ENCODE assay signal across 15 mouse cellular contexts in genomic region chr12:54644947-54645346, GRCm38 (mm10). TPM values are rescaled to one million over a fixed set of nuclear protein-coding genes. Genes with fewer than 3 reads are reported as not detected.
DNase-seq lines count a peak whose midpoint lies in the region; ATAC-seq and TF ChIP-seq lines count a peak whose summit lies in the region.
"Had no signal": no experiment of that assay in that cellular context is flagged by ENCODE, and none has a peak within 500 bp of the region (broad histone marks: within the 10 kb centered on the region; RNA-seq: fewer than 3 reads in every experiment).

No protein-coding gene starts in this region.

- H3K4me3 ChIP-seq in left cerebral cortex, adult 2 months, result no peak overlapping the region
- no peak overlapping the region for H3K4me3 ChIP-seq in forebrain, embryonic 14.5 days (ENCODE audit: low read depth, low read length)
- H3K4me3 ChIP-seq: embryonic facial prominence, embryonic 13.5 days; forebrain, embryonic 10.5 days; heart, embryonic 12.5 days; intestine, embryonic 15.5 days; stomach, embryonic 15.5 days had no signal

- H3K9me3 ChIP-seq in forebrain, embryonic 14.5 days (replicated peaks; ENCODE audit: control insufficient read depth, low read length), result no peaks in the 10 kb centered on the region
- H3K9me3 ChIP-seq: embryonic facial prominence, embryonic 13.5 days; forebrain, embryonic 10.5 days; intestine, embryonic 15.5 days; stomach, embryonic 15.5 days had no signal

- no peak for DNase-seq in left cerebral cortex, adult 2 months (ENCODE audit: extremely low spot score in 1 of 2, low spot score in 2 of 2)
- DNase-seq in left cerebral cortex, postnatal 36 days (ENCODE audit: low spot score in 2 of 2), result no peak
- DNase-seq in A20 (ENCODE audit: low read depth, low spot score), result peak; percentile 30
- DNase-seq in B cell, adult 2 months, result peak; percentile 40
- DNase-seq in ZHBTc4 (ENCODE audit: low read depth, low spot score), result peak; percentile 58
- no peak for DNase-seq in gastrocnemius, postnatal 10 days
- no peak for DNase-seq in adrenal gland, postnatal 14 days
- no peak for DNase-seq in forebrain, embryonic 14.5 days (ENCODE audit: low spot score)
- DNase-seq: heart, postnatal 4 days; kidney, postnatal 25 days had no signal

- peak; percentile 18 for TF ChIP-seq CTCF in left cerebral cortex, adult 2 months (IDR thresholded peaks at IDR 0.05)

- ATAC-seq in forebrain, embryonic 14.5 days, result no peak
- ATAC-seq: intestine, embryonic 15.5 days had no signal

- H3K4me2 ChIP-seq in forebrain, embryonic 14.5 days (ENCODE audit: low read length), result no peak overlapping the region
- H3K4me2 ChIP-seq: embryonic facial prominence, embryonic 13.5 days; heart, embryonic 12.5 days; intestine, embryonic 15.5 days; stomach, embryonic 15.5 days had no signal

- H3K27ac ChIP-seq in left cerebral cortex, adult 2 months, result no peak overlapping the region
- H3K27ac ChIP-seq in forebrain, embryonic 14.5 days (ENCODE audit: low read depth, low read length), result no peak overlapping the region
- H3K27ac ChIP-seq: embryonic facial prominence, embryonic 13.5 days; forebrain, embryonic 10.5 days; intestine, embryonic 15.5 days; stomach, embryonic 15.5 days had no signal

- H3K9ac ChIP-seq in forebrain, embryonic 14.5 days (ENCODE audit: low read length), result no peak overlapping the region
- H3K9ac ChIP-seq: embryonic facial prominence, embryonic 13.5 days; heart, embryonic 12.5 days; intestine, embryonic 15.5 days; stomach, embryonic 15.5 days had no signal

- no peaks in the 10 kb centered on the region for H3K27me3 ChIP-seq in forebrain, embryonic 14.5 days (replicated peaks; ENCODE audit: control insufficient read depth, insufficient read depth, low read length)
- H3K27me3 ChIP-seq: embryonic facial prominence, embryonic 13.5 days; heart, embryonic 12.5 days; intestine, embryonic 15.5 days; stomach, embryonic 15.5 days had no signal

- 76% methylated on average over 2 of the region's 2 CpGs for WGBS in forebrain, embryonic 14.5 days

- peaks cover 6% of the 10 kb centered on the region; the same call in 1 of the 2 replicates for H3K36me3 ChIP-seq in forebrain, embryonic 14.5 days (ENCODE audit: control insufficient read depth, insufficient read depth, low read length)
- H3K36me3 ChIP-seq: intestine, embryonic 15.5 days had no signal

- intact Hi-C loops in left cerebral cortex, adult 2 months (cut with DNase I), result no loop called here
- intact Hi-C loops in left cerebral cortex, postnatal 36 days (cut with DNase I), result no loop called here

- H3K4me1 ChIP-seq in forebrain, embryonic 14.5 days (ENCODE audit: control insufficient read depth, insufficient read depth, low read length), result no peaks in the 10 kb centered on the region
- H3K4me1 ChIP-seq: embryonic facial prominence, embryonic 13.5 days; forebrain, embryonic 10.5 days; heart, embryonic 12.5 days; intestine, embryonic 15.5 days; stomach, embryonic 15.5 days had no signal

RNA-seq across cellular contexts. Expression of gene Sptssa, which starts 11.4 kb away (rescaled TPM):
- total RNA-seq in left cerebral cortex, adult 2 months (2021), result 10 to 100 TPM; 20.8 to 23.3 TPM
- 10 to 100 TPM; 20.2 to 22.8 TPM for total RNA-seq in left cerebral cortex, postnatal 36 days (2021)
- total RNA-seq in gastrocnemius, postnatal 10 days (2021), result 10 to 100 TPM; 31.8 to 33.7 TPM
- total RNA-seq in adrenal gland, postnatal 14 days (2021), result 68.4 and 75.3 TPM in 2 replicates
- 193 and 196 TPM in 2 replicates for polyA plus RNA-seq in forebrain, embryonic 14.5 days (2014; fragmentation: Nextera tagmentation; extraction: Ambion mirVana)

RNA-seq across cellular contexts. Expression of gene Eapp, which starts 50.8 kb away (rescaled TPM):
- total RNA-seq in left cerebral cortex, adult 2 months (2021), result 10 to 100 TPM; 37.7 to 42.4 TPM
- total RNA-seq in left cerebral cortex, postnatal 36 days (2021), result 10 to 100 TPM; 37.9 to 41.0 TPM
- total RNA-seq in gastrocnemius, postnatal 10 days (2021), result 10 to 100 TPM; 22.0 to 24.0 TPM
- 35.0 and 37.9 TPM in 2 replicates for total RNA-seq in adrenal gland, postnatal 14 days (2021)
- polyA plus RNA-seq in forebrain, embryonic 14.5 days (2014; fragmentation: Nextera tagmentation; extraction: Ambion mirVana), result 84.0 and 87.0 TPM in 2 replicates

Comparison
In these comparisons a context has a peak if more than half of its experiments do, and no peak if none do; other contexts are left out.
1. DNase-seq: peak in A20 (single experiment), B cell, adult 2 months (2 of 2) and ZHBTc4 (single experiment); none in left cerebral cortex, adult 2 months (0 of 2), left cerebral cortex, postnatal 36 days (0 of 2), gastrocnemius, postnatal 10 days (single experiment), adrenal gland, postnatal 14 days (single experiment) and forebrain, embryonic 14.5 days (single experiment).